Mouse (Mus musculus) kidney, adult 8-10 months (tissue): ENCODE results near the gene Tmem175.

Experiments used
- DNase-seq, 2 experiments: peaks; one replicate each; pipeline ENCODE4 v3.0.0; 2022

Gene Tmem175

DNA sequence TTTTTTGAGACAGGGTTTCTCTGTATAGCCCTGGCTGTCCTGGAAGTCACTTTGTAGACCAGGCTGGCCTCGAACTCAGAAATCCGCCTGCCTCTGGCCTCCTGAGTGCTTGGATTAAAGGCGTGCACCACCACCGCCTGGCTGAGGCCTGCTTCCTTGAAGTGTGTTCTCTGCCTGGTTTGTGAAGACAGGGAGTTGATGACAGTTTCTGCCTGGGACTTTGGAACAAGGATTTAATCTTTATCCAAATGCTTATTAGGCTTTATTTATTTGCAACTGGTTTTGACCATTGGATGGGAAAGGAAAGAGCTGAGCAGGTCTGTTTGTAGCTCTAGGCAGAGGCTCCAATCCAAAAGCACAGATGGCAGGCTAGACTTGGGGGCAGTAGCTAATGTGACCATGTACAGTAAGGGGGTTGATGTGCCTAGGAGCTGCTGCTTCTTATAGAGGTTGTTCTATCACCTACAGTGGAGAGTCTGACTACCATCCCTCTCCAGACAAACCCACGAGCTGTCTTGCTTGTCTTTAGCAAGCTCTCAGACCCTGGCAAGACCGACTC lies 48.8 kb downstream of the Tmem175 start:
- DNase-seq, result peak; percentile 68 to 73

GRCm38 (mm10) chr5:108679909-108680308 lies 50.3 kb downstream of the Tmem175 start:
- no peak for DNase-seq

- DNase-seq, result no peak
These were observed 51.3 kb downstream of the Tmem175 start for GRCm38 (mm10) chr5:108680871-108681270.

- DNase-seq, result no peak
These were observed 59.5 kb downstream of the Tmem175 start for GRCm38 (mm10) chr5:108689091-108689490.

DNA sequence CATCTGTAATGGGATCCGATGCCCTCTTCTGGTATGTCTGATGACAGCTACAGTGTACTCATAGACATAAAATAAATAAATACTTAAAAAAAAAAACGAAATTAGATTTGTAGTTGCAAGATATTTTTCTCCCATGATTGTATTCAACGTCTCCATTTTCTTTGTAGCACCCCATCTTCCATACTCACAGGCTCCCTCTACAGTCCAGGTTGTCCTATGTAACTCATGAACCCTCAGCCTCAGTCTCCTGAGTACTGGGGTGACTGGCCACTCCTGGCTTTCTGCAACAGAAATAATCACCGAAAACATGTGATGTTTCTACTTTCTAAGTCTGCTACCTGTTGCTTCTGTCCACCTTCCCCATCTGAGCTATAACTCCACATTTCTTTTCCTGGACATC lies 61.6 kb downstream of the Tmem175 start:
- no peak for DNase-seq

- DNase-seq, result peak; percentile 68 to 78
These were observed 62.7 kb downstream of the Tmem175 start, which contains the start of gene Fgfrl1 for GRCm38 (mm10) chr5:108692271-108692670. Fgfrl1 (plus strand) TSS chr5:108692382.

GRCm38 (mm10) chr5:108693872-108694288 lies 64.3 kb downstream of the Tmem175 start:
- DNase-seq, result peak; percentile 81 to 83

- DNase-seq, result peak; percentile 61 to 62
These were observed 65.0 kb downstream of the Tmem175 start for GRCm38 (mm10) chr5:108694352-108695261.

- DNase-seq, result no peak
These were observed 66.3 kb downstream of the Tmem175 start for GRCm38 (mm10) chr5:108695861-108696260.

- no peak for DNase-seq
These were observed 67.0 kb downstream of the Tmem175 start for GRCm38 (mm10) chr5:108696542-108696941.

GRCm38 (mm10) chr5:108697341-108697753 lies 67.8 kb downstream of the Tmem175 start:
- DNase-seq, result no peak
